Mouse (Mus musculus) myocyte (in vitro differentiated cells): ENCODE data around the gene Fam43a. TPM values are rescaled to one million over a fixed set of nuclear protein-coding genes. Genes with fewer than 3 reads are reported as not detected.

Source experiments
- H3K27me3 ChIP-seq: one replicate; pipeline ENCODE4 v1.6.1; 2011; ENCODE audit not compliant: control insufficient read depth, insufficient read depth, insufficient read length
- H3K36me3 ChIP-seq: one replicate; pipeline ENCODE4 v1.6.1; 2011; ENCODE audit not compliant: control insufficient read depth, insufficient read depth
- H3K4me2 ChIP-seq: one replicate; pipeline ENCODE4 v1.6.1; 2011; ENCODE audit warnings: low read depth, control low read depth
- H3K4me3 ChIP-seq: one replicate; pipeline ENCODE4 v1.5.1; 2011; ENCODE audit warnings: mild to moderate bottlenecking, control low read depth, moderate library complexity
- H3K79me2 ChIP-seq: one replicate; pipeline ENCODE4 v1.6.1; 2011; ENCODE audit not compliant: control insufficient read depth, insufficient read depth
- H3ac ChIP-seq: one replicate; pipeline ENCODE4 v1.6.1; 2011; ENCODE audit not compliant: control insufficient read depth, insufficient read length
- CEBPB ChIP-seq: IDR thresholded peaks from 2 replicates; pipeline ENCODE4 v1.6.1; 2011; ENCODE audit warnings: mild to moderate bottlenecking, moderate library complexity; ENCODE audit not compliant: poor library complexity, insufficient read depth, severe bottlenecking
- E2F4 ChIP-seq: IDR thresholded peaks from one replicate; pipeline ENCODE4 v1.6.1; 2011; ENCODE audit warnings: mild to moderate bottlenecking, control low read depth, moderate library complexity; ENCODE audit not compliant: insufficient read depth
- MAX ChIP-seq: IDR thresholded peaks from one replicate; pipeline ENCODE4 v1.6.1; 2011; ENCODE audit warnings: low read depth, mild to moderate bottlenecking, control low read depth
- MYOD1 ChIP-seq, 3 experiments: IDR thresholded peaks; one replicate each; pipeline ENCODE4 v1.6.1; 2011; ENCODE audit warnings: control low read depth in 2 of 3, low read depth in 2 of 3, mild to moderate bottlenecking in 2 of 3, moderate library complexity in 1 of 3; ENCODE audit not compliant: insufficient read length in 2 of 3, control insufficient read depth in 1 of 3
- MYOG ChIP-seq, 3 experiments: IDR thresholded peaks; one replicate each; pipeline ENCODE4 v1.6.1; 2011; ENCODE audit warnings: control low read depth in 2 of 3, low read depth in 2 of 3, mild to moderate bottlenecking in 2 of 3; ENCODE audit not compliant: insufficient read length in 2 of 3, control insufficient read depth in 1 of 3, insufficient read depth in 1 of 3
- POLR2A ChIP-seq: IDR thresholded peaks from one replicate; pipeline ENCODE4 v1.6.1; 2011; ENCODE audit warnings: low read depth, mild to moderate bottlenecking, control low read depth, moderate library complexity; ENCODE audit not compliant: insufficient read length
- POLR2AphosphoS2 ChIP-seq: IDR thresholded peaks from one replicate; pipeline ENCODE4 v1.6.1; 2011; ENCODE audit warnings: low read depth, control low read depth; ENCODE audit not compliant: insufficient read length
- REST ChIP-seq: IDR thresholded peaks from one replicate; pipeline ENCODE4 v1.6.1; 2011; ENCODE audit warnings: mild to moderate bottlenecking, control low read depth, moderate library complexity; ENCODE audit not compliant: insufficient read depth, insufficient read length
- SRF ChIP-seq: IDR thresholded peaks from one replicate; pipeline ENCODE4 v1.6.1; 2011; ENCODE audit warnings: low read depth; ENCODE audit not compliant: control insufficient read depth, insufficient read length
- TCF12 ChIP-seq: IDR thresholded peaks from one replicate; pipeline ENCODE4 v1.6.1; 2011; ENCODE audit warnings: mild to moderate bottlenecking, control low read depth; ENCODE audit not compliant: poor library complexity, insufficient read depth, severe bottlenecking
- TCF3 ChIP-seq: IDR thresholded peaks from one replicate; pipeline ENCODE4 v1.6.1; 2011; ENCODE audit warnings: low read depth, control low read depth; ENCODE audit not compliant: insufficient read length
- USF1 ChIP-seq: IDR thresholded peaks from one replicate; pipeline ENCODE4 v1.6.1; 2011; ENCODE audit warnings: low read depth, mild to moderate bottlenecking, control low read depth, moderate library complexity
- polyA plus RNA-seq: library from polyadenylated mRNA; unstranded; fragments of >200 nt; fragmentation: generic; extraction: Trizol; gene quantifications from one replicate; pipeline ENCODE4 v1.2.1, GENCODE M21; 2012; ENCODE audit warnings: missing spikeins

Gene Fam43a
- polyA plus RNA-seq, 1 experiment, result 0.77 TPM

- no peaks in the 10 kb centered on the region for H3K27me3 ChIP-seq
- H3K36me3 ChIP-seq, result peaks cover 66% of the 10 kb centered on the region
- no peaks in the 10 kb centered on the region for H3K79me2 ChIP-seq
- TF ChIP-seq SRF (no peak), MYOD1 (IDR thresholded peaks at IDR 0.05; ENCODE audit: control insufficient read depth in 1 of 3, insufficient read length in 2 of 3, low read depth in 2 of 3) (no peak), MYOG (IDR thresholded peaks at IDR 0.05; ENCODE audit: control insufficient read depth in 1 of 3, insufficient read depth in 1 of 3, insufficient read length in 2 of 3, low read depth in 2 of 3) (no peak), POLR2A (no peak), CEBPB (no peak), MAX (no peak), TCF12 (no peak), REST (no peak), POLR2AphosphoS2 (no peak), E2F4 (no peak), USF1 (no peak), TCF3 (no peak)
- no peak overlapping the region for H3K4me3 ChIP-seq
- H3K4me2 ChIP-seq, result no peak overlapping the region
- H3ac ChIP-seq, result no peak overlapping the region
Measured at GRCm38 (mm10) chr16:30571378-30571777, 28.1 kb upstream of the Fam43a start.

GRCm38 (mm10) chr16:30572239-30572638 lies 27.3 kb upstream of the Fam43a start:
- Histone ChIP-seq H3K4me2 (no peak overlapping the region), H3K36me3 (peaks cover 71% of the 10 kb centered on the region), H3ac (no peak overlapping the region), H3K27me3 (no peaks in the 10 kb centered on the region), H3K4me3 (no peak overlapping the region), H3K79me2 (no peaks in the 10 kb centered on the region)
- TF ChIP-seq REST (no peak), USF1 (no peak), SRF (no peak), MYOG (IDR thresholded peaks at IDR 0.05; ENCODE audit: control insufficient read depth in 1 of 3, insufficient read depth in 1 of 3, insufficient read length in 2 of 3, low read depth in 2 of 3) (no peak), E2F4 (no peak), TCF12 (no peak), MYOD1 (IDR thresholded peaks at IDR 0.05; ENCODE audit: control insufficient read depth in 1 of 3, insufficient read length in 2 of 3, low read depth in 2 of 3) (no peak), TCF3 (no peak), MAX (no peak), CEBPB (no peak), POLR2AphosphoS2 (no peak), POLR2A (no peak)

GRCm38 (mm10) chr16:30575815-30576214 lies 23.7 kb upstream of the Fam43a start:
- no peaks in the 10 kb centered on the region for H3K79me2 ChIP-seq
- H3ac ChIP-seq, result no peak overlapping the region
- H3K4me2 ChIP-seq, result no peak overlapping the region
- H3K36me3 ChIP-seq, result peaks cover 71% of the 10 kb centered on the region
- H3K27me3 ChIP-seq, result no peaks in the 10 kb centered on the region
- no peak for TF ChIP-seq USF1
- no peak for TF ChIP-seq CEBPB
- TF ChIP-seq SRF, result no peak
- no peak for TF ChIP-seq E2F4
- no peak for TF ChIP-seq MYOD1 (IDR thresholded peaks at IDR 0.05; ENCODE audit: control insufficient read depth in 1 of 3, insufficient read length in 2 of 3, low read depth in 2 of 3)
- TF ChIP-seq TCF12, result no peak
- no peak for TF ChIP-seq MAX
- TF ChIP-seq POLR2A, result no peak
- no peak for TF ChIP-seq TCF3
- H3K4me3 ChIP-seq, result no peak overlapping the region

GRCm38 (mm10) chr16:30576392-30576791 lies 23.1 kb upstream of the Fam43a start:
- no peaks in the 10 kb centered on the region for H3K27me3 ChIP-seq
- H3ac ChIP-seq, result no peak overlapping the region
- no peak overlapping the region for H3K4me3 ChIP-seq
- H3K4me2 ChIP-seq, result no peak overlapping the region
- TF ChIP-seq MYOD1 (IDR thresholded peaks at IDR 0.05; ENCODE audit: control insufficient read depth in 1 of 3, insufficient read length in 2 of 3, low read depth in 2 of 3), result no peak
- TF ChIP-seq SRF, result no peak
- TF ChIP-seq USF1, result no peak
- TF ChIP-seq MAX, result no peak
- no peak for TF ChIP-seq TCF12
- TF ChIP-seq POLR2A, result no peak
- TF ChIP-seq E2F4, result no peak
- no peak for TF ChIP-seq CEBPB
- TF ChIP-seq TCF3, result no peak
- no peak for TF ChIP-seq POLR2AphosphoS2
- TF ChIP-seq MYOG (IDR thresholded peaks at IDR 0.05; ENCODE audit: control insufficient read depth in 1 of 3, insufficient read depth in 1 of 3, insufficient read length in 2 of 3, low read depth in 2 of 3), result no peak
- no peak for TF ChIP-seq REST
- H3K79me2 ChIP-seq, result no peaks in the 10 kb centered on the region
- H3K36me3 ChIP-seq, result peaks cover 71% of the 10 kb centered on the region

GRCm38 (mm10) chr16:30580765-30581164 lies 18.8 kb upstream of the Fam43a start:
- Histone ChIP-seq H3K79me2 (peaks cover 19% of the 10 kb centered on the region), H3ac (no peak overlapping the region), H3K36me3 (peaks cover 78% of the 10 kb centered on the region), H3K4me3 (no peak overlapping the region), H3K4me2 (no peak overlapping the region), H3K27me3 (no peaks in the 10 kb centered on the region)
- no peak for TF ChIP-seq E2F4
- no peak for TF ChIP-seq POLR2A
- no peak for TF ChIP-seq MYOG (IDR thresholded peaks at IDR 0.05; ENCODE audit: control insufficient read depth in 1 of 3, insufficient read depth in 1 of 3, insufficient read length in 2 of 3, low read depth in 2 of 3)
- TF ChIP-seq TCF3, result no peak
